8 mouse cellular contexts compared by ENCODE assay signal in the genomic region with DNA sequence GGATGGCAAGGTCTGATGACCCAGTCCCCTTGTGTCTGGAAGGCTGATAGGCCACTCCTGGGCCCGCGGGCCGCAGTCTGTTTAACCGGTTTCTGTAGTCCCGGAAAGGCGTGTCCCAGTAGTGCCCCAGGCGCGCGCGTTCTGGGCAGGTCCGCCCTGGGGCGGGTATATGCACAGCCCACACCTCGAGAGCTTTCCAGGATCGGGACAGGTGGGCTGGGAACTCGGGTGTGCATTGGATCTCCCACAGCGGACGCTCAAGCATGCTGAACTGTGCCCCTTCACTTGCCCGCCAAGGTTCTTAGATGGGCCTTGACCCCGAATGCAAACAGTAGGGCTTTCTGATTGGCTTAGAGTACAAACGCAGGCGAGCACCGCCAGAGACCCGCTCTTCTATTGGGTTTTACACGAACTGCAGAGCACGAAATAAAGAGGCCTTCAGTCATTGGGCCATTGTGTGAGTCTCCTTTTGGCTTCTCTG. TPM values are rescaled to one million over a fixed set of nuclear protein-coding genes. Genes with fewer than 3 reads are reported as not detected.
DNase-seq lines count a peak whose midpoint lies in the region; ATAC-seq and TF ChIP-seq lines count a peak whose summit lies in the region.

No protein-coding gene starts in this region.

- H3K4me2 ChIP-seq in intestine, embryonic 15.5 days (replicated peaks): peak overlapping the region; percentile 85

- TF ChIP-seq POLR2A in embryonic fibroblast, embryonic 13.5 days (IDR thresholded peaks at IDR 0.05; ENCODE audit: low read depth, low read length): peak; percentile 68
- TF ChIP-seq POLR2A in spleen, adult 2 months (IDR thresholded peaks at IDR 0.05; ENCODE audit: low read depth, low read length): no peak; the same call in 1 of the 2 replicates

- 0% methylated on average over 25 of the region's 25 CpGs for WGBS in intestine, embryonic 15.5 days
- under 1% methylated on average over 25 of the region's 25 CpGs for WGBS in spleen, adult 2 months

- H3K27me3 ChIP-seq in intestine, embryonic 15.5 days (replicated peaks): no peaks in the 10 kb centered on the region
- no peaks in the 10 kb centered on the region for H3K27me3 ChIP-seq in spleen, adult 2 months (ENCODE audit: control insufficient read depth, insufficient read depth, low read length)

- H3K9me3 ChIP-seq in ES-E14 (ENCODE audit: control insufficient read depth, insufficient read depth, low read depth, low read length): no peaks in the 10 kb centered on the region
- H3K9me3 ChIP-seq in intestine, embryonic 15.5 days: no peaks in the 10 kb centered on the region

- no peaks in the 10 kb centered on the region for H3K36me3 ChIP-seq in ES-E14 (ENCODE audit: control insufficient read depth, insufficient read depth, low read length, poor library complexity, severe bottlenecking)
- H3K36me3 ChIP-seq in intestine, embryonic 15.5 days: no peaks in the 10 kb centered on the region
- H3K36me3 ChIP-seq in spleen, adult 2 months (ENCODE audit: control insufficient read depth, insufficient read depth, low read length): no peaks in the 10 kb centered on the region

- in situ Hi-C loops in ES-E14 (cut with MboI; ENCODE audit: low sequenced_read_pairs in 2 of 2, unreplicated experiment in 2 of 2): no loop called here

- H3K9ac ChIP-seq in ES-E14 (ENCODE audit: insufficient read depth, low read depth, low read length, poor library complexity, severe bottlenecking): peak overlapping the region; percentile 95
- H3K9ac ChIP-seq in intestine, embryonic 15.5 days: peak overlapping the region; percentile 96

- peak overlapping the region; percentile 99 for H3K27ac ChIP-seq in gastrocnemius, adult 2 months
- peak overlapping the region; percentile 100 for H3K27ac ChIP-seq in ES-E14 (ENCODE audit: insufficient read depth, low read depth, low read length, poor library complexity, severe bottlenecking)
- peak overlapping the region; percentile 99 for H3K27ac ChIP-seq in embryonic fibroblast, embryonic 13.5 days (ENCODE audit: insufficient read depth, low read length)
- peak overlapping the region; percentile 99 for H3K27ac ChIP-seq in intestine, embryonic 15.5 days
- peak overlapping the region; percentile 100 for H3K27ac ChIP-seq in spleen, adult 2 months (ENCODE audit: insufficient read depth, low read length)

- ATAC-seq in intestine, embryonic 15.5 days: peak; percentile 88

- H3K4me1 ChIP-seq in ES-E14 (ENCODE audit: control insufficient read depth in 2 of 2, insufficient read depth in 2 of 2, low read length in 2 of 2, poor library complexity in 1 of 2): peaks cover 3 to 12% of the 10 kb centered on the region in 2 experiments; a peak in 3 of 4 replicates
- peaks cover 12% of the 10 kb centered on the region for H3K4me1 ChIP-seq in embryonic fibroblast, embryonic 13.5 days (ENCODE audit: control insufficient read depth, insufficient read depth, low read length)
- peaks cover 19% of the 10 kb centered on the region; the same call in 1 of the 2 replicates for H3K4me1 ChIP-seq in intestine, embryonic 15.5 days (replicated peaks)
- H3K4me1 ChIP-seq in spleen, adult 2 months (ENCODE audit: control insufficient read depth, insufficient read depth, insufficient read length): peaks cover 7% of the 10 kb centered on the region; the same call in 1 of the 2 replicates

- peak overlapping the region; percentile 88 for H3K4me3 ChIP-seq in gastrocnemius, adult 2 months
- H3K4me3 ChIP-seq in ES-E14 (ENCODE audit: insufficient read depth in 1 of 2, low read depth in 1 of 2, low read length in 2 of 2, poor library complexity in 1 of 2, severe bottlenecking in 1 of 2): peak overlapping the region; percentile 77 to 98
- peak overlapping the region; percentile 90 for H3K4me3 ChIP-seq in embryonic fibroblast, embryonic 13.5 days (ENCODE audit: insufficient read depth, low read length)
- peak overlapping the region; percentile 77 for H3K4me3 ChIP-seq in intestine, embryonic 15.5 days (replicated peaks)
- peak overlapping the region; percentile 89 for H3K4me3 ChIP-seq in spleen, adult 2 months (ENCODE audit: extremely low read depth, insufficient read depth, insufficient read length)

- no peak for TF ChIP-seq CTCF in gastrocnemius, adult 2 months (IDR thresholded peaks at IDR 0.05)
- TF ChIP-seq CTCF in embryonic fibroblast, embryonic 13.5 days (IDR thresholded peaks at IDR 0.05; ENCODE audit: borderline replicate concordance, insufficient read depth, low read length): no peak
- no peak for TF ChIP-seq CTCF in spleen, adult 2 months (IDR thresholded peaks at IDR 0.05; ENCODE audit: extremely low read depth, insufficient read depth, insufficient read length, insufficient replicate concordance)

- peak; percentile 86 for DNase-seq in gastrocnemius, adult 2 months
- DNase-seq in gastrocnemius, adult 8-10 months (ENCODE audit: low spot score in 2 of 2): no peak
- DNase-seq in ES-E14 (ENCODE audit: low read depth, low spot score): peak; percentile 90
- peak; percentile 90 for DNase-seq in lung, postnatal 10 days
- peak in 1 of 2 experiments; percentile 71 for DNase-seq in spleen, adult 2 months (ENCODE audit: low read depth in 1 of 2, low spot score in 2 of 2)
- no peak for DNase-seq in right cerebral cortex, postnatal 14 days

- intact Hi-C loops in gastrocnemius, adult 2 months (cut with DNase I): loop anchor here (1.0 to 5.0 kb wide), 3 partner anchors 53 to 128 kb away; a partner anchor contains a TSS

TF ChIP-seq in ES-E14, 5 proteins besides CTCF, POLR2A, EP300 and RAD21:
- no peak for TF ChIP-seq CHD2 (IDR thresholded peaks at IDR 0.05; ENCODE audit: low read depth, low read length)
- no peak for TF ChIP-seq ZC3H11A (IDR thresholded peaks at IDR 0.05; ENCODE audit: borderline replicate concordance, low read depth, low read length)
- peak; percentile 70; the same call in 1 of the 2 replicates for TF ChIP-seq HCFC1 (IDR thresholded peaks at IDR 0.05; ENCODE audit: borderline replicate concordance, insufficient read depth, low read length)

RNA-seq across cellular contexts. Expression of a gene that starts 0.4 kb away (rescaled TPM):
- 1 to 10 TPM; 4.4 to 4.8 TPM for total RNA-seq in gastrocnemius, adult 2 months (2021)
- 1 to 10 TPM; 3.7 to 5.1 (median 3.7) TPM for total RNA-seq in gastrocnemius, adult 8-10 months (2022)
- total RNA-seq in ES-E14 (2012; rRNA removed): 10.5 and 12.8 TPM in 2 replicates
- polyA plus RNA-seq in embryonic fibroblast, embryonic 13.5 days (2011; ENCODE audit: insufficient read length, low read depth, missing spikeins): 6.4 and 8.2 TPM in 2 replicates
- polyA plus RNA-seq in intestine, embryonic 15.5 days (2015; fragmentation: Nextera tagmentation; extraction: Ambion mirVana): 3.9 and 4.1 TPM in 2 replicates
- 5.9 and 8.2 TPM in 2 replicates for polyA plus RNA-seq in spleen, adult 2 months (2012; rRNA removed)

Comparison
In these comparisons a context has a peak if more than half of its experiments do, and no peak if none do; other contexts are left out.
1. DNase-seq: peak in gastrocnemius, adult 2 months (single experiment), ES-E14 (single experiment) and lung, postnatal 10 days (single experiment); none in gastrocnemius, adult 8-10 months (0 of 2) and right cerebral cortex, postnatal 14 days (single experiment).
2. Peak in every context shown above with its lines, with median percentiles within 50 percentile points of each other: H3K27ac ChIP-seq and H3K4me3 ChIP-seq.